Mouse (Mus musculus): ENCODE results near the gene Cacna2d2. TPM values are rescaled to one million over a fixed set of nuclear protein-coding genes. Genes with fewer than 3 reads are reported as not detected.
A peak's percentile ranks its signal among the peaks of the same experiment; 100 is the strongest.
"Not testable (repeated sequence)": the region's sequence is repeated elsewhere in the genome, so short reads cannot be mapped to it uniquely, and the experiment has no call there.

Gene Cacna2d2
- polyA plus RNA-seq, 1 experiment from 2014 or later = 0.34 TPM

DNA sequence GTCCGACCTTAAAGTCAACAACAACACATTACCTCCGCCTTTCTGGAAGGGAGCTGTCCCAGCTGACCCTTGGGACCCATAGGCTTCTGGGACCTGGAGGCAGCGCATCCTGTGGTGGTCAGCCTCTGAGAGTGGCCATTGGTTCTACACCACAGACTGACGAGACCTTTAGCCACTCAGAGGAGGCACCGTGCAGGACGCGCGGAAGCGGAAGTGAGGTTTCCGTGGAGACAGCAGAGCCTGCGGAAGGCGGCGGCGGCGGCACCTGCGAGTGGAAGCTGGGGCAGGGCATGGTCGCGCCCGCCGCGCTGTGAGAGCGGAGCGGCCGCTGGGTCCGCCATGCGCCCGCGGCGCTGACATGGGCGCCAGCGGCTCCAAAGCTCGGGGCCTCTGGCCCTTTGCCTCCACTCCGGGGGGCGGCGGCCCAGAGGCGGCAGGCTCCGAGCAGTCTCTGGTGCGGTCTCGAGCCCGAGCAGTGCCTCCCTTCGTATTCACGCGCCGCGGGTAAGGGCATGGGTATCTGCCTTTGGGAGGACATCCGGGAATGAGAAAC, 163.7 kb downstream of the Cacna2d2 start, which contains the start of gene Tusc2:
TSS of gene Tusc2 (plus strand) at position 227 of the 553 bp plus-strand sequence.
- WGBS = under 1% methylated on average over 46 of the region's 46 CpGs
- Histone ChIP-seq H3K9me3 (no peaks in the 10 kb centered on the region), H3K36me3 (peaks cover 30% of the 10 kb centered on the region)

DNA sequence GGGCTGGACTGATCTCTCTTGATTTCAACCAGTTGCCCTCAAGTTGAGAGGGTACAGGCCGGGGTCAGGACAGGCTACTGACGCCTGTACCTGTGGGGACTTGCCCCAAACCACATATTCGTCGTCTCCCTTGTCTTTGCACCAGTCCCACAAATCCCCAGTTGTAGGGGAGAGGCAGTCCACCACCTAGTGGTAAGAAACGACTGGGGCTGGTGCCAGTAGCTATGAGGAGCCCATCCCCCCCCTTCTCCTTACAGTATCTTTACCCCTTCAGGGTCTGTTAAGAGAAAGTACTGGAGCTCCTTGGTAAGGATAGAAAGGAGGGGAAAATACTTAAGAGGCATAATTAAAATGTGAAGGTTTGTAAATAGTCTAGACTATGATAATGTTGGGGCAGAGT, 166.1 kb downstream of the Cacna2d2 start:
- H3K27ac ChIP-seq; ATAC-seq; H3K27me3 ChIP-seq (replicated peaks); H3K9ac ChIP-seq; H3K4me3 ChIP-seq (replicated peaks); H3K9me3 ChIP-seq: not testable (repeated sequence)
- Histone ChIP-seq H3K4me1 (replicated peaks) (peaks cover 41% of the 10 kb centered on the region), H3K4me2 (replicated peaks) (0 out of 2 replicates have a peak overlapping the region, but pooled peaks have one; percentile 1), H3K36me3 (peaks cover 17% of the 10 kb centered on the region)
- WGBS = 50% methylated on average over 5 of the region's 5 CpGs

More for the DNA sequence above, 163.7 kb downstream of the Cacna2d2 start, which contains the start of gene Tusc2:
- peaks cover 33% of the 10 kb centered on the region for H3K4me1 ChIP-seq (replicated peaks)
- H3K27ac ChIP-seq = 0 out of 2 replicates have a peak within 1 kb of the TSS, but pooled peaks have one; percentile 25
- H3K9ac ChIP-seq = peak within 1 kb of the TSS; percentile 87
- peak within 1 kb of the TSS; percentile 95 for H3K4me3 ChIP-seq (replicated peaks)
- H3K4me2 ChIP-seq (replicated peaks) = peak within 1 kb of the TSS; percentile 81
- H3K27me3 ChIP-seq (replicated peaks) = no peaks in the 10 kb centered on the region
- ATAC-seq = peak; percentile 95

DNA sequence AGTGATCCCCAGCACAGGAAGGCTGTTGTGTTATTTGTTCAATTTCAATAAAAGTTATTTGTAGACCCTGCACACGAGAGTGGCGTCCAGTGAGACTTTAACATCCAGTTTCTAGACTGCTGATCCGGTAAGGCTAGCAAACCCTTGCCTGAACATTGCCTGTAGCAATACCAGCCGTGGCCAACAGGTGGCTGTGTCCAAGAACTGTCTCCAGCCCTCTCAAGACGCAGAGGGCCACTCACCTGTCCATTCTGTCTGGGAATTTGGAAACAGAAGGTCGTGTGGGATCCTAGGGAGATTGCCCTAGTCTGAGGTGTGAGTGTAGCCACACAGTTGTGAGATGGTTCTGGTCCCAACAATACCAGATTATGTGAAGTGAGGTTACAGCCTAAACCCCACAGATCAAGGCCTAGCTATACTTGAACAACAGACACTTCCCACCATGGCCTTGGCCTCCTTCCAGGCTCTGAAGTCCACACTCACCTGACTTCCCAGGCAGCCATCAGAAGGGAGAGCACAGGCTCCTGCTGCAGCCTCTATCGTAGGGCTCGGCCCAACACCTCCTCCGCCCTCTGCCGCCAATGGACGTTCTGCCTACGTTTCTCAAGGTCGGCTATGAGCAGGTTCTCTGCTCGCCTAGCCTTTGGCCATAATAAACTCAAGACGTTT, 166.8 kb downstream of the Cacna2d2 start:
- 51% methylated on average over 15 of the region's 15 CpGs for WGBS
- peaks cover 46% of the 10 kb centered on the region for H3K4me1 ChIP-seq (replicated peaks)
- H3K27me3 ChIP-seq (replicated peaks) = no peaks in the 10 kb centered on the region
- H3K27ac ChIP-seq = peak overlapping the region; percentile 83
- no peak overlapping the region for H3K9ac ChIP-seq
- H3K9me3 ChIP-seq = no peaks in the 10 kb centered on the region
- H3K36me3 ChIP-seq = peaks cover 14% of the 10 kb centered on the region
- no peak overlapping the region for H3K4me3 ChIP-seq (replicated peaks)
- no peak for ATAC-seq
- H3K4me2 ChIP-seq (replicated peaks) = no peak overlapping the region; the same call in 1 of the 2 replicates

DNA sequence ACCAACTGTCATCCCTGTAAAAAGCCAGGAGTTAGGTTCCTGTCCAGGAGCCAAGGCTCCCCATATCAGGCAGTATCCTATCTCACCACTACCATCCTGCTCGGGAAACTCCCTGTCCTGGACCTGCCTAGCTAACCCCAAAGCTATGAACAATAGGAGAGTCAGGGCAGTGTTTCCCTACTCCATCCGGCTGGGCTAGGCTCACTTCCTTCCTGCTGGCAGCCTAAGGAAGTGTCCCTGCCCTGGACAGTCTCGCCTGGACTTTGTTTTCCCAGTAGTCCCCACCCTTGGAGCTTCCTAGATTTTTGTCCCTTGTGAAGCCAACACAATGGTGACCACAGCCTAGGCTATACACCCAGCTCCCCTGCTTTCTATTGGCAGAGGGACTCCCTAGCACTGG, 167.4 kb downstream of the Cacna2d2 start:
- no peaks in the 10 kb centered on the region for H3K9me3 ChIP-seq
- no peak overlapping the region for H3K4me3 ChIP-seq (replicated peaks)
- peaks cover 53% of the 10 kb centered on the region for H3K4me1 ChIP-seq (replicated peaks)
- H3K27me3 ChIP-seq (replicated peaks) = no peaks in the 10 kb centered on the region
- H3K4me2 ChIP-seq (replicated peaks) = 0 out of 2 replicates have a peak overlapping the region, but pooled peaks have one; percentile 18
- no peak overlapping the region for H3K9ac ChIP-seq
- ATAC-seq = no peak
- H3K27ac ChIP-seq = peak overlapping the region; percentile 83
- peaks cover 12% of the 10 kb centered on the region for H3K36me3 ChIP-seq
- WGBS = 54% methylated on average over 3 of the region's 3 CpGs

DNA sequence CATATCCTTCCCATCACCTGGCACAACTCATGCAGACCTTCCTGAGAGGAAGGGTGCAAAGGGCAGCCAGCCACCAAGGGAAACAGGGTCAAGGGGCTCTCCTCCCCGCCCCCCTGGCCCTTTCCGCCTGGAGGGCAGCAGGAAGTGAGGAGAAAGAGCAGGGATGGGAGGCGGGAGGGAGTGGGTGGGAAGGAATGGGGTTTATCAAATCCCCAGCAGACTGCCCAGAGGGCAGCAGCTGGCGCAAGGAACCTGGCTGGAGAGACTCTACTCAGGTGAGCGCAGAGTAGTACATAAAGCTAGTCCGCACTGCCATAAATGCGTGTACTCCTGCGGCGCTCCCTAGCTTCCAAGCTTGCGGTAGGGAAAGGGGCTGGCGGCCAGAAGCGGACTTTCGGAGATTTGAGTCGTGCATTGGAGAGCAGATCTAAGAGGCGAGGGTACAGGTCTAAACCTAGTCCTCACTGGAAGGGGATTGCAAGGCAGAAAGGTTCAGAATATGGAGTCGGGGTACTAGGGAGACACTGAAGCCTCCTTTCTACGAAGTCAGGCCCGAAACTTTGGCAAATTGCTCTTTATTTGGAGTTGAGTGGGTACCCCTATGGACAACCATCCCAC, 168.4 kb downstream of the Cacna2d2 start, which contains the start of gene Hyal2:
TSS of gene Hyal2 (plus strand) at position 244 of the 618 bp plus-strand sequence.
- no peaks in the 10 kb centered on the region for H3K9me3 ChIP-seq
- peak within 1 kb of the TSS; percentile 72 for H3K4me2 ChIP-seq (replicated peaks)
- H3K27me3 ChIP-seq (replicated peaks) = no peaks in the 10 kb centered on the region
- H3K4me1 ChIP-seq (replicated peaks) = peaks cover 60% of the 10 kb centered on the region
- peaks cover 20% of the 10 kb centered on the region for H3K36me3 ChIP-seq
- peak within 1 kb of the TSS; percentile 70 for H3K4me3 ChIP-seq (replicated peaks)
- H3K27ac ChIP-seq = peak within 1 kb of the TSS; percentile 83
- 12% methylated on average over 17 of the region's 18 CpGs for WGBS
- peak within 1 kb of the TSS; percentile 69 for H3K9ac ChIP-seq
- ATAC-seq = no peak

DNA sequence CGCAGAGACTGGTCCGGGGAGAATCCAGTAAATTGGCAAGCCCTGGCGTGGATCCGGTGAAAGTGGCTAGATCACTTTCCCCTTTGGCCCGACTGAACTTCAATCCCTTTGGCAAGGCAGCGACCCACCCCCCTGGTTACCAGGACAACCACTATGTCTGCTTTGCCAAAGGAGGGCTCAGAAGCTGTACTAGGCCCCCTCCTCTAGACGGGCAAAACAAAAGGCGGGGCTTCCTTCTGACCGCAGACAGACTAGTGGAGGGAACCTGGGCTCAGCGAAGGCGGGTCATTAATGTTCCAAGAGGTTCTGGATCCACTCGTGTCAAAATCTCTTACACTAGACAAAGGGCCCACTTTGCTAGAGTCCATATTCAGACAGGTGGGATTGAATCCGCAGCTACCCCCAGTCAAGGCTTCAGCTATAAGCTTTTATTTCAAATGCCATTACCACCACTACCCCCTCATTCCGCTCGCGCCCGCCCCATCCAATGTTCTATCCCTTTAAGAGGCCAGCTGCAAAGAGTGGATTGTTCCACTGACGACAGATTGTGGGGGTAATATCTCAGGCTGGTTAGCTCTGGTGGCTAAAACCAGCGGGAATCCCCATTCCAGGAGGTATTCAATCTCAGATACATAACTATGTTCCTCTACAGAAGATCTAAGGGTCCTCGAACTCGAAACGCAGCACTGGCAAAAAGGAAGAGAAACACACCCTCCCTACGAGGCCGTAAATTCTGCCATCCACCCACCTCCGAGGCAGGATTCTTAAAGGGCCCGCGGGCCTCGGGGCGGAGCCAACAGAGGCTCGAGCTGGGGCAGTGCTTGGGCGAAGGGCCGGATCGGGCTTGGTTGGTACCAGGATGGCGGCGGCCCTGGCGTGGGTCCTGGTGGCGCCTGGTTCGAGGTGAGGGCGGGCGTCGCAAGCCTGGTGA, 169.2 kb downstream of the Cacna2d2 start:
- Histone ChIP-seq H3K4me1 (replicated peaks) (peaks cover 58% of the 10 kb centered on the region), H3K9ac (peak overlapping the region; percentile 69), H3K4me2 (replicated peaks) (peak overlapping the region; percentile 72), H3K36me3 (peaks cover 24% of the 10 kb centered on the region), H3K9me3 (no peaks in the 10 kb centered on the region), H3K27ac (peak overlapping the region; percentile 83), H3K4me3 (replicated peaks) (peak overlapping the region; percentile 70), H3K27me3 (replicated peaks) (no peaks in the 10 kb centered on the region)
- peak; percentile 89 for ATAC-seq
- WGBS = under 1% methylated on average over 41 of the region's 41 CpGs

DNA sequence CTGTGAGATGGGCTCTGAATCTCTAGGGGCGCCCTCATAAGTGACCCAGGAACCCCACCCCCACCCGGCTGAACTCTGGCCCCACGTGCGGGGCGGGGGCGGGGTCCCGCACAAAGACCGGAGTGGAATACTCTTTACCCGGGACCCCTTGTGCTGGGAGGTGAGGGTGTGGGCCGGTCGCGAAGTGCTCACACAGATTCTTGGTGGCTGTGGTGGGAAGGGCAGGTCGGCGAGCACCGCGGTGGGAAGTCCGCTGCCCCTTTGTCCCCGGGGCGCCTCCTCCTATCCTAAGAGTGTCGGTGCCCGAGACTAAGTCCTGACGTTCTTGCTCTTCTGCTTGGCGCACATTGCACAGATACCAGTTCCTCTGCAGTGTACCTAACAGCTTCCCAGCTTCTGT, 169.9 kb downstream of the Cacna2d2 start:
- Histone ChIP-seq H3K4me1 (replicated peaks) (peaks cover 52% of the 10 kb centered on the region), H3K4me2 (replicated peaks) (peak overlapping the region; percentile 72), H3K9ac (peak overlapping the region; percentile 69), H3K27ac (peak overlapping the region; percentile 83), H3K36me3 (peaks cover 24% of the 10 kb centered on the region), H3K9me3 (no peaks in the 10 kb centered on the region), H3K4me3 (replicated peaks) (peak overlapping the region; percentile 70), H3K27me3 (replicated peaks) (no peaks in the 10 kb centered on the region)
- 1% methylated on average over 23 of the region's 23 CpGs for WGBS
- ATAC-seq = peak; percentile 36

DNA sequence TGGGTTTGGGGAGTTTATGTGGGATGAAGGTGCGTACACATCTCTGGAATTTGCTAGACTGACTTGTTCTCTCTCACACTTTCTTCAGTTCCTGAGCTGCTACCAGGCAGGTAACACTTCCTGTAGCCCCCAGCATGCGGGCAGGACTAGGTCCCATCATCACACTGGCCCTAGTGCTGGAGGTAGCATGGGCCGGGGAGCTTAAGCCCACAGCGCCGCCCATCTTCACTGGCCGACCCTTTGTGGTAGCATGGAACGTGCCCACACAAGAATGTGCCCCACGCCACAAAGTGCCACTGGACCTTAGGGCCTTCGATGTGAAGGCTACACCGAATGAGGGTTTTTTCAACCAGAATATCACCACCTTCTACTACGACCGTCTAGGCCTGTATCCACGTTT, 170.6 kb downstream of the Cacna2d2 start:
- WGBS = 38% methylated on average over 13 of the region's 13 CpGs
- Histone ChIP-seq H3K4me1 (replicated peaks) (peaks cover 51% of the 10 kb centered on the region), H3K27me3 (replicated peaks) (no peaks in the 10 kb centered on the region), H3K9ac (peak overlapping the region; percentile 69), H3K9me3 (no peaks in the 10 kb centered on the region), H3K27ac (peak overlapping the region; percentile 83), H3K4me2 (replicated peaks) (peak overlapping the region; percentile 72), H3K4me3 (replicated peaks) (peak overlapping the region; percentile 70), H3K36me3 (peaks cover 27% of the 10 kb centered on the region)
- no peak for ATAC-seq

DNA sequence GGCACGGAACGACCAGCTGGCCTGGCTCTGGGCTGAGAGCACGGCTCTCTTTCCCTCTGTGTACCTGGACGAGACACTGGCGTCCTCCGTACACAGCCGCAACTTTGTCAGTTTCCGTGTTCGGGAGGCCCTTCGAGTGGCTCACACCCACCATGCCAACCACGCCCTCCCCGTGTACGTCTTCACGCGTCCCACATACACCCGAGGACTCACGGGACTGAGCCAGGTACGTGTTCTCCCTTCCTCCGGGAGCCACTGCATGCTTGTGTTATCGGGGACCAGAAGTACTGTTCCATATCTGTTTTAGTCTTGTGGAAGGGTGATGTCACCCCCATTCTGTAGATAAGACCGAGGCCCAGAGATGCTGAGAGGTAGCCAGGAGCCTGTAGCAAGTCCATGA, 171.4 kb downstream of the Cacna2d2 start:
- H3K27ac ChIP-seq = 0 out of 2 replicates have a peak overlapping the region, but pooled peaks have one; percentile 11

DNA sequence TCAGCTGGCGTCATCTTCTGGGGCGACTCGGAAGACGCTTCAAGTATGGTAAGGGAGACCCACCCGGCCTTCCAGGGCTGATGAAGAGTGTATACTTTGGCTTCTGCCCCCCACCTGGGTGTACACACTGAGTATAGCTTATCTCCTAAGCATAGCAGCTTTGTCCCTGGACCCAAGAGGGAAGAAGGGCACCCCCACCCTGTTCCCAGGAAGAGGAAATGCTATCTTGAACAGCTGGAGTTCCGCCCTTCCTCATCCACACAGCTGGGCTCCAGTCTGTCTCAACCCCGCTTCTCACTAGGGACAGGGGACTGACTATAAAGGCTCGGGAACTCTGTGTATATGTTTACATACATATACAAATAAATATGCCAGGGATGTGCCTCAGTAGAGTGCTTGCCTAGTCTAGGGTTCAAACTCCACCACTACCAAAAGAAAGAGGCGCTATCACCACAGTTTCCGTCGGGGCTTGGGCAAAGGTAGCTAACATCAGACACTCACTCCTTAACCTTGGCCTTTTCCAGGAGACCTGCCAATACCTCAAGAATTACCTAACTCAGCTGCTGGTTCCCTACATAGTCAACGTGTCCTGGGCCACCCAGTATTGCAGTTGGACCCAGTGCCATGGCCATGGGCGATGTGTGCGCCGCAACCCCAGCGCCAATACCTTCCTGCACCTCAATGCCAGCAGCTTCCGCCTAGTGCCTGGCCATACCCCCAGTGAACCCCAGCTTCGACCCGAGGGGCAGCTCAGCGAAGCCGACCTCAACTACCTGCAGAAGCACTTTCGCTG, 172.3 kb downstream of the Cacna2d2 start:
- H3K27me3 ChIP-seq (replicated peaks) = no peaks in the 10 kb centered on the region
- no peak overlapping the region for H3K4me3 ChIP-seq (replicated peaks)
- peak overlapping the region; percentile 72 for H3K4me2 ChIP-seq (replicated peaks)
- H3K4me1 ChIP-seq (replicated peaks) = peaks cover 50% of the 10 kb centered on the region
- H3K36me3 ChIP-seq = peaks cover 27% of the 10 kb centered on the region
- H3K27ac ChIP-seq = peak overlapping the region; percentile 14; the same call in 1 of the 2 replicates
- 82% methylated on average over 22 of the region's 22 CpGs for WGBS
- no peak for ATAC-seq
- H3K9ac ChIP-seq = no peak overlapping the region
- no peaks in the 10 kb centered on the region for H3K9me3 ChIP-seq

More for the DNA sequence above, 171.4 kb downstream of the Cacna2d2 start:
- 75% methylated on average over 21 of the region's 21 CpGs for WGBS
- ATAC-seq = no peak
- Histone ChIP-seq H3K9ac (peak overlapping the region; percentile 69; the same call in 1 of the 2 replicates), H3K4me1 (replicated peaks) (peaks cover 49% of the 10 kb centered on the region), H3K4me3 (replicated peaks) (peak overlapping the region; percentile 70), H3K27me3 (replicated peaks) (no peaks in the 10 kb centered on the region), H3K4me2 (replicated peaks) (peak overlapping the region; percentile 72), H3K9me3 (no peaks in the 10 kb centered on the region), H3K36me3 (peaks cover 27% of the 10 kb centered on the region)

DNA sequence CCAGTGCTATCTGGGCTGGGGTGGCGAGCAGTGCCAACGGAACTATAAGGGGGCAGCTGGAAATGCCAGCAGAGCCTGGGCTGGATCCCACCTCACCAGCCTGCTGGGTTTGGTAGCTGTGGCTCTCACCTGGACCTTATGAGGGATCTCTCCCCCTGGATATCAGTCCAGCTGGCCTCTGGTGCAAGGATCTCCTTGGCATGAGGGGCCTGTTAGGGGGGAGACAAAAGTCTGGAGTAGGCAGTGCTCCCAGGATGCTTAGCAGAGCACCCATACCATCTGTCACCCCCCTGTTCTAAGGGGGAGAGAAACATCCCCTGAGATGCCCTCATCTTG, 172.9 kb downstream of the Cacna2d2 start:
- no peak for ATAC-seq
- H3K4me2 ChIP-seq (replicated peaks) = no peak overlapping the region
- H3K27me3 ChIP-seq (replicated peaks) = no peaks in the 10 kb centered on the region
- peaks cover 27% of the 10 kb centered on the region for H3K36me3 ChIP-seq
- no peaks in the 10 kb centered on the region for H3K9me3 ChIP-seq
- no peak overlapping the region for H3K4me3 ChIP-seq (replicated peaks)
- no peak overlapping the region for H3K9ac ChIP-seq
- H3K4me1 ChIP-seq (replicated peaks) = peaks cover 51% of the 10 kb centered on the region
- WGBS = 97% methylated on average over 2 of the region's 2 CpGs
- no peak overlapping the region for H3K27ac ChIP-seq

Data from intestine, embryonic 15.5 days (tissue).